ENCODE assay signal across 10 mouse cellular contexts in genomic region chr9:65664163-65664562, GRCm38 (mm10). TPM values are rescaled to one million over a fixed set of nuclear protein-coding genes. Genes with fewer than 3 reads are reported as not detected.
DNase-seq lines count a peak whose midpoint lies in the region; ATAC-seq and TF ChIP-seq lines count a peak whose summit lies in the region.
"Had no signal": no experiment of that assay in that cellular context is flagged by ENCODE, and none has a peak within 500 bp of the region (broad histone marks: within the 10 kb centered on the region; RNA-seq: fewer than 3 reads in every experiment).

No protein-coding gene starts in this region.

- intact Hi-C loops in heart, postnatal 14 days (cut with DNase I), result loop anchor here (1.0 to 10.0 kb wide), 5 partner anchors 37 to 341 kb away; partner anchors contain the start of genes Ankdd1a and Rbpms2

- H3K9me3 ChIP-seq in kidney, embryonic 15.5 days (replicated peaks), result no peaks in the 10 kb centered on the region
- no peaks in the 10 kb centered on the region for H3K9me3 ChIP-seq in G1E (replicated peaks)
- no peaks in the 10 kb centered on the region for H3K9me3 ChIP-seq in limb, embryonic 10.5 days (replicated peaks)
- H3K9me3 ChIP-seq: embryonic facial prominence, embryonic 15.5 days had no signal

- H3K36me3 ChIP-seq in kidney, embryonic 15.5 days, result no peaks in the 10 kb centered on the region
- no peaks in the 10 kb centered on the region for H3K36me3 ChIP-seq in G1E (replicated peaks)
- no peaks in the 10 kb centered on the region for H3K36me3 ChIP-seq in limb, embryonic 10.5 days
- H3K36me3 ChIP-seq: embryonic facial prominence, embryonic 15.5 days had no signal

- peaks cover 12% of the 10 kb centered on the region; the same call in 1 of the 2 replicates for H3K4me1 ChIP-seq in kidney, embryonic 15.5 days
- H3K4me1 ChIP-seq in G1E (ENCODE audit: insufficient read depth, low read depth, low read length), result peaks cover 8% of the 10 kb centered on the region
- H3K4me1 ChIP-seq in limb, embryonic 10.5 days, result no peaks in the 10 kb centered on the region
- H3K4me1 ChIP-seq: embryonic facial prominence, embryonic 15.5 days had no signal

- 1% methylated on average over 3 of the region's 3 CpGs for WGBS in kidney, embryonic 15.5 days
- 0% methylated on average over 3 of the region's 3 CpGs for WGBS in limb, embryonic 10.5 days

- no peak overlapping the region for H3K9ac ChIP-seq in kidney, embryonic 15.5 days
- H3K9ac ChIP-seq: embryonic facial prominence, embryonic 15.5 days had no signal

- H3K4me3 ChIP-seq in kidney, embryonic 15.5 days (replicated peaks), result no peak overlapping the region
- H3K4me3 ChIP-seq in G1E (ENCODE audit: low read depth, low read length), result no peak overlapping the region
- H3K4me3 ChIP-seq in limb, embryonic 10.5 days, result no peak overlapping the region
- H3K4me3 ChIP-seq: embryonic facial prominence, embryonic 15.5 days had no signal

- DNase-seq in kidney, adult 11 months, result peak; percentile 53
- DNase-seq in G1E (ENCODE audit: low spot score), result no peak
- peak; percentile 60 to 65 for DNase-seq in cerebellum, postnatal 36 days
- DNase-seq in heart, postnatal 14 days, result peak; percentile 69 to 79
- peak; percentile 77 for DNase-seq in limb, embryonic 10.5 days (ENCODE audit: low spot score)
- DNase-seq in ovary, postnatal 14 days (ENCODE audit: low spot score), result peak; percentile 57
- DNase-seq in urinary bladder, postnatal 25 days (ENCODE audit: low spot score), result peak; percentile 59

- peak; percentile 13; the same call in 1 of the 2 replicates for TF ChIP-seq CTCF in G1E (IDR thresholded peaks at IDR 0.05; ENCODE audit: low read depth, low read length)

- no peaks in the 10 kb centered on the region for H3K27me3 ChIP-seq in kidney, embryonic 15.5 days
- H3K27me3 ChIP-seq in G1E (ENCODE audit: insufficient read depth, low read length), result peaks cover 40% of the 10 kb centered on the region
- no peaks in the 10 kb centered on the region for H3K27me3 ChIP-seq in limb, embryonic 10.5 days (ENCODE audit: low read depth, poor library complexity, severe bottlenecking)
- H3K27me3 ChIP-seq: embryonic facial prominence, embryonic 15.5 days had no signal

- no peak overlapping the region for H3K27ac ChIP-seq in kidney, embryonic 15.5 days
- no peak overlapping the region for H3K27ac ChIP-seq in limb, embryonic 10.5 days
- H3K27ac ChIP-seq: embryonic facial prominence, embryonic 15.5 days; macrophage had no signal

- ATAC-seq in kidney, embryonic 15.5 days (replicated peaks; ENCODE audit: low FRiP score), result no peak
- ATAC-seq in G1E (ENCODE audit: extremely low read depth, insufficient number of reproducible peaks, low FRiP score, poor library complexity, severe bottlenecking), result no peak

- H3K4me2 ChIP-seq in kidney, embryonic 15.5 days, result no peak overlapping the region
- H3K4me2 ChIP-seq: embryonic facial prominence, embryonic 15.5 days had no signal

RNA-seq across cellular contexts. Expression of gene Oaz2, which starts 3.6 kb away (rescaled TPM):
- 299 and 308 TPM in 2 replicates for polyA plus RNA-seq in kidney, embryonic 15.5 days (2015; fragmentation: Nextera tagmentation; extraction: Ambion mirVana)
- total RNA-seq in G1E (2014; fragmentation: Nextera tagmentation), result 12.0 and 16.2 TPM in 2 replicates
- 39.3 and 43.0 TPM in 2 replicates for total RNA-seq in G1E (2017)
- polyA plus RNA-seq in G1E (2012), result 85.7 and 118 TPM in 2 replicates
- 100 to 1,000 TPM; 265 to 267 TPM for total RNA-seq in heart, postnatal 14 days (2021)
- 267 and 319 TPM in 2 replicates for polyA plus RNA-seq in limb, embryonic 10.5 days (2016; fragmentation: Nextera tagmentation; extraction: Ambion mirVana)

RNA-seq across cellular contexts. Expression of gene Rbpms2, which starts 34.7 kb away (rescaled TPM):
- 29.8 and 30.3 TPM in 2 replicates for polyA plus RNA-seq in kidney, embryonic 15.5 days (2015; fragmentation: Nextera tagmentation; extraction: Ambion mirVana)
- total RNA-seq in G1E (2014; fragmentation: Nextera tagmentation), result not detected in 2 replicates
- 0.33 and 0.81 TPM in 2 replicates for total RNA-seq in G1E (2017)
- polyA plus RNA-seq in G1E (2012), result 0.13 and 0.21 TPM in 2 replicates
- 10 to 100 TPM; 39.1 to 40.7 TPM for total RNA-seq in heart, postnatal 14 days (2021)
- 33.5 and 40.4 TPM in 2 replicates for polyA plus RNA-seq in limb, embryonic 10.5 days (2016; fragmentation: Nextera tagmentation; extraction: Ambion mirVana)

Comparison
In these comparisons a context has a peak if more than half of its experiments do, and no peak if none do; other contexts are left out.
1. RNA of gene Rbpms2, which starts 34.7 kb away (polyA plus RNA-seq): 33.5 to 40.4 TPM in limb, embryonic 10.5 days and 29.8 to 30.3 TPM in kidney, embryonic 15.5 days; 0.13 to 0.21 TPM in G1E; every median in the first group is over 10 times any median in the second.